Mouse (Mus musculus) liver, embryonic 14.5 days (tissue): ENCODE measurements around the gene Slc26a1.

Source experiments
- CTCF ChIP-seq: IDR thresholded peaks from 2 replicates; pipeline ENCODE4 v1.5.1; 2016; ENCODE audit warnings: antibody characterized with exemption, low read depth, control low read depth
- EP300 ChIP-seq: IDR thresholded peaks from 2 replicates; pipeline ENCODE4 v1.6.1; 2016; ENCODE audit warnings: antibody characterized with exemption, low read depth

GRCm38 (mm10) chr5:108674624-108675023 is 745 bp downstream of the Slc26a1 start:
- no peak for TF ChIP-seq EP300
- no peak for TF ChIP-seq CTCF
